Mouse (Mus musculus) cerebellum, adult 2 months (tissue): ENCODE measurements around the gene Olfr1564.

ENCODE experiments used
- CTCF ChIP-seq: fragments of 200-500 bp; IDR thresholded peaks from 2 replicates; pipeline ENCODE4 v1.5.1; 2011; ENCODE audit warnings: low read depth, mild to moderate bottlenecking, control low read depth, low read length, moderate library complexity, borderline replicate concordance; ENCODE audit not compliant: insufficient read depth
- POLR2A ChIP-seq: fragments of 200-500 bp; IDR thresholded peaks from 2 replicates; pipeline ENCODE4 v1.6.1; 2011; ENCODE audit warnings: low read length, control low read depth, borderline replicate concordance; ENCODE audit not compliant: insufficient read depth

DNA sequence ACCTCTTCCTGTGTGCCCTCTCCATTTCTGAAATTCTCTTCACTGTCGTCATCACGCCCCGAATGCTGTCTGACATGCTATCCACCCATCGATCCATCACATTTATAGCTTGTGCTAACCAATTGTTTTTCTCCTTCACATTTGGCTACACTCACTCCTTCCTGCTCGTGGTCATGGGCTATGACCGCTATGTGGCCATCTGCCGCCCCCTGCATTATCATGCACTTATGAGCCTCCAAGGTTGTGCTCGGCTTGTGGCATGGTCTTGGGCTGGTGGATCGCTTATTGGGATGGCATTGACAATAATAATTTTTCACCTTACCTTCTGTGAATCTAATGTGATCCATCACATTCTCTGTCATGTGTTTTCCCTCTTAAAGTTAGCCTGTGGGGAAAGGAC is 47.4 kb upstream of the Olfr1564 start:
- TF ChIP-seq CTCF = no peak
- TF ChIP-seq POLR2A = no peak
